Mouse (Mus musculus): ENCODE data around the gene Tmem72. TPM values are rescaled to one million over a fixed set of nuclear protein-coding genes. Genes with fewer than 3 reads are reported as not detected.
A peak's percentile ranks its signal among the peaks of the same experiment; 100 is the strongest.

Tmem72 gene
- polyA plus RNA-seq, 1 experiment from 2014 or later: under 0.01 TPM

DNA sequence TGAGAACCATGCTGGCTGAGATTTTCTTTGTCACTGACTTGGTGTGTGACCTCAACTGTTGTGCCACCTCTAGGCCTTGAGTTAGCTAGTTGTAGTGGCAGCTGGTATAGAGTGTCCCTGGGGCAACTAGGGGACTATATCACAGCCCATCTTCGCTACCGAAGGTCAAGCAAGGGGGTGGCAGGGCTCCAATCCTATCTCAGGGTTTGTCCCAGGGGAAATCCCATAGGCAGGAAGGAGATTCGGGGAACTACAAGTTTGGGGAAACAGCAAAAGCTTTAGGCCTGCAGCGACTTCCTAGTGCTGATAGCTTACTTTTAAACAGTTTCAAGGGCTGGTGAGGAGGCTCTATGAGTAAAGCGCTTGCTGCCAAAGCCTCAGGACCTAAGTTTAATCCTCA lies 44.4 kb downstream of the Tmem72 start:
- no peaks in the 10 kb centered on the region for H3K36me3 ChIP-seq (ENCODE audit: inconsistent target)
- H3K27ac ChIP-seq: peak overlapping the region; percentile 90
- H3K79me2 ChIP-seq (ENCODE audit: inconsistent target): peaks cover 63% of the 10 kb centered on the region
- WGBS (ENCODE audit: missing documents): 38% methylated on average over 5 of the region's 5 CpGs
- peak overlapping the region; percentile 74 for H3K4me3 ChIP-seq (ENCODE audit: inconsistent target)

DNA sequence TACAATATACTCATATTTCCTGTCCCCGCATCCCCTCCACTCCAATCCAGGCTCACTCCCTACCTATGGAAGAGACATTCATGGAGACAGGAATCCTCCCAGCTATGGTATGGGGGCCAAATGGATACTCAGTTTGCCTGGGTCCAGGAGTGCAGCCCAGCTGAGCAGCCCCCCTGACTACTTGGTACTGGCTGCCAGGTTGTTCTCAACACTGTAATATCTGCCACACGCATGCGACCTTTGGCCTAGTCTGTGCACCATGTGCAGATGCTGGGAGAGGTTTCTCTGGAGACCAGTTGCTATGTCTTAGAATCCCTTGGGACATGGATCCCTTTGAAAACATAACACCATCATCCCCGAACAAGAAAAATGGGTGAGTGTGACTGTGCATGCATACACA lies 44.9 kb downstream of the Tmem72 start:
- Histone ChIP-seq H3K4me3 (ENCODE audit: inconsistent target) (peak overlapping the region; percentile 74), H3K27ac (peak overlapping the region; percentile 90), H3K79me2 (ENCODE audit: inconsistent target) (peaks cover 69% of the 10 kb centered on the region), H3K36me3 (ENCODE audit: inconsistent target) (no peaks in the 10 kb centered on the region)
- 94% methylated on average over 3 of the region's 4 CpGs for WGBS (ENCODE audit: missing documents)

DNA sequence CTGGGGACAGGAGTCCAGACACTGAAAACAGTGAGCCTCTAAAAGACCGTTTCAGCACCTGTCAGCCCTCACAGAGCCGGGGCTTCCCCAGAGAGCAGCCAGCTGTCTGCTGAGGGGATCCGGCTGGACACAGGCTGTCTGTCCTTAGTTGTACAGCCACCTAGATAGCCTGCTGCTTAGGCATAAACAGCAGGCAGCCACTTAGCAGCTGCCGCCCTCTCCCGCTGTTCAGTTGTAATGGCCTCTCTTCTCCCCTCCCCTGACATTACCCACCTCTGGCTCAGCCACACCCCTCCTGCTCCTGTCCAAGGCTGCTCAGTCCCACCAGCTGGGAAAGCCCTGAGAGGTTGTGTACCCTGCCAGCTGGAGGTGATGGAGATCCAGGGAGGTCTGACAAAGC lies 45.7 kb downstream of the Tmem72 start:
- H3K4me3 ChIP-seq (ENCODE audit: inconsistent target): peak overlapping the region; percentile 74

DNA sequence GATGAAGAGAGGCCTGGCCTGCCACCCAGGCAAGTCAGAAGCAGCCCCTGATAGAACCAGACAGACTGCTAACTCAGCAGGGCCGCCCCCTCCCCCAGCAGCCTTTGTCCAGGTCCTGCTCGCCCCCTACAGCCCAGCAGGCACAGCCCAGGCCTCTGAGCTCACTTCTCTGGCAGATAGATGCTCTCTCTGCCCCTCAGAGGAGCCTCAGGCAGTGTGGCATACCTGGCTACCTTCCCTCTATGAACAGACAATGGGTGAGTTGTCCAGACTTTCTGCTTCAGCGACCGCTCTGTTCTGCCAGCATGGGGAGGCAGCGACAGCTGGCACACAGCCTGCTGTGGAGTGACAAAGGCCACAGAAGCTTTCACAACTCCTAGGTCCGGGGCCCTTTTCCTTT lies 46.6 kb downstream of the Tmem72 start:
- Histone ChIP-seq H3K36me3 (ENCODE audit: inconsistent target) (no peaks in the 10 kb centered on the region), H3K27ac (peak overlapping the region; percentile 90), H3K4me3 (ENCODE audit: inconsistent target) (peak overlapping the region; percentile 74; the same call in 1 of the 2 replicates), H3K79me2 (ENCODE audit: inconsistent target) (peaks cover 85% of the 10 kb centered on the region)
- 32% methylated on average over 6 of the region's 6 CpGs for WGBS (ENCODE audit: missing documents)

More for the DNA sequence above, 45.7 kb downstream of the Tmem72 start:
- Histone ChIP-seq H3K27ac (peak overlapping the region; percentile 90), H3K36me3 (ENCODE audit: inconsistent target) (no peaks in the 10 kb centered on the region), H3K79me2 (ENCODE audit: inconsistent target) (peaks cover 76% of the 10 kb centered on the region)
- 75% methylated on average over 5 of the region's 5 CpGs for WGBS (ENCODE audit: missing documents)

DNA sequence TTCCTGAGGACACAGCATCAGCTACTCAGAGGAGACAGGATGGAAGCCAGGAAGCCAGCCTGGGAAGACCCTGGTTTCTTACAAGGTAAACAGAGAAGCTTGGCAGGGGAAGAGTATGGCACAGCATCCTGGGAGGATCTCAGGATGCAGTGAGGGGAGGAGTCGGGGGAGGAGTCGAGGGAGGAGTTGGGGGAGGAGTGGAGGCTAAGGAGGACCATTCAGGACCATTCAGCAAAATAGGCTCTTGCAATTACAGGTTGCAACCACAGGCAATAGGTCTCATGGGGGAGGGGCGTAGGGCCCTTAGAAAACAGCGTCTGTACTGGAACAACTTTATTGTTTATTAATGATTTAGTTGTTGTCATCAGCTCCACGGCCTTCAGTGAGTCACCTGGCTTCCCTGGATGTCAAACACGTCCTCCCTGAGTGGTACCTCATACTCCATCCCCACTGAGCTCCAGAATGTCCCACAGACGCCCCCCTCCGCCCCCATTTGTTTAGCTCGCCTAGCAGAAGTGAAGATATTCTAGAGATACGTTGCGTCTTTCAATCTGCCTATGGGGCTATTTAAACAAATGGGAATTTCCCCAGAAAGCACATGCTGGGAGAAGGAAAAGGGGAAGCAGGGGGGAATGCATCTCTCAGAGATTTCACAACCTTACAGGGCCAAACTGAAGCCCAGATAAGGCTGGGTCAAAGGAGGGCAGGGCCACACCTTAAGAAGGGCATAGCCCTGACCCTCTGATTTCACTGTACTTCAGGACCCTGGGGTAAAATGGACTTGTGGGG lies 47.8 kb downstream of the Tmem72 start:
- Histone ChIP-seq H3K4me3 (ENCODE audit: inconsistent target) (no peak overlapping the region), H3K36me3 (ENCODE audit: inconsistent target) (no peaks in the 10 kb centered on the region), H3K27ac (peak overlapping the region; percentile 90), H3K79me2 (ENCODE audit: inconsistent target) (peaks cover 97% of the 10 kb centered on the region)
- WGBS (ENCODE audit: missing documents): 19% methylated on average over 11 of the region's 11 CpGs

DNA sequence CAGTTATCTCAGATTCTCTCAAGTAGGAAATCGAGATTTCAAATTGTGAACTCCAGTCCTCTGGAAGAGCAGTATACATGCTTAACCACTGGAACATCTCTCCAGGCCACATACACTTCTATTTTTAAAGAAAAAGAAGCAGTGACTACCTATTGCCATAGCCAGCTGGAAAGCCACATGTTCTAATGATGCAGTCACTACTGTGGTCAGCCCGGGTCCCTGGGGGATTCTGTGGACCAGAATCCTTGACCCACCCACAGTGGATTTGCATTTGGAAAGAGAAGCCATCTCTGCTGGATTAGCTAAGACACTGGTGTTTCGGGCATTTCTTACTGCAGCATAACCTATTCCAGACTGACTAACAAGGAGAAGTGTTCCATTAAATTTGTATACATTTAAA lies 49.3 kb downstream of the Tmem72 start:
- WGBS (ENCODE audit: missing documents): 73% methylated on average over 3 of the region's 3 CpGs

DNA sequence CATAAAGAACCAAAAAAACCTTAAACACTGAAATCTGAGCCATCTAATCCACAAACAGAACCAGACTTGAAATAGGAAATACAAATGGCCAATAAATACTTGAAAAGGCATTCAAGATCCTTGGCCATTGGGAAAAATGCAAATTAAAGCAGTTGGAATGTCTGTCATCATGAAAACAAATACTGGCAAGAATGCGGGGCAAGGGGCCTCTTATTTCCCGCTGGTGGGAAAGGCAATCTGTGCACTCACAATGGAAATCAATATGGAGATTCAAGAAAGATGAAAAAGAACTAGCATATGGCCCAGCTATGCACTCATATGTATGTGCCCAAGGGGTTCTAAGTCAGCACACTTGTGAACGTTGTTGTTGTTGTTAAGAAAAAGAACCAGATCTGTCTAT lies 49.8 kb downstream of the Tmem72 start:
- Histone ChIP-seq H3K79me2 (ENCODE audit: inconsistent target) (peaks cover 100% of the 10 kb centered on the region), H3K36me3 (ENCODE audit: inconsistent target) (peaks cover 7% of the 10 kb centered on the region; the same call in 1 of the 2 replicates), H3K4me3 (ENCODE audit: inconsistent target) (no peak overlapping the region), H3K27ac (peak overlapping the region; percentile 83)
- 92% methylated on average over 3 of the region's 3 CpGs for WGBS (ENCODE audit: missing documents)

More for the DNA sequence above, 49.3 kb downstream of the Tmem72 start:
- Histone ChIP-seq H3K4me3 (ENCODE audit: inconsistent target) (no peak overlapping the region), H3K79me2 (ENCODE audit: inconsistent target) (peaks cover 100% of the 10 kb centered on the region), H3K36me3 (ENCODE audit: inconsistent target) (peaks cover 2% of the 10 kb centered on the region; the same call in 1 of the 2 replicates), H3K27ac (peak overlapping the region; percentile 83; the same call in 1 of the 2 replicates)

DNA sequence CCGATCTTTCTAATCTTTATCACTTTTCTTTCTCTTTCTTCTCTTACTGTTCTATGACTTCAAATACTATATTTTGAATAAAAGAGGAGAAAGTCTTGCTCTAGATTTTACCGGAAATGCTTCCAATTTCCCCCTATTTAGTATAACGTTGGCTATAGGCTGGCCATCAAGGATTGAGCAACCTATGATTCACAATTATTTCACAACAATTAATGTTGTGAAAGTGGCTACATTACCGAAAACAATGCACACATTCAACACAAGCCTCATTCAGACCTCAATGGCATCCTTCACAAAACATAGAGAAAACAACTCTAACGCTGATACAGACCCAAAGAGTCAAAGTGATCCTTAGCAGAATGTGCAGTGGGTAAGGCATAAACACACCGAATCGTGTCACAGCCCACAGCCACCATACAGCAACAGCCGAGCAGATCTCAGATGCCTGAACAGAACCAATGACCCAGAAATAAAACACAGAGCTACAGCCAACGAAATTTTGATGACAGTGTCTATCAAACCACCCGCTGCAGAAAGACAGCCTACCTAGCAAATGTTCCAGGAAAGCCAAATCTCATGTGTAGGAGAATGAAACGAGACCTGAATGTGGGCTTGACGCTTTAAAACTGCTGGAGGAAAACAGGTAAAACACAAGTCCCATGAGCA lies 50.5 kb downstream of the Tmem72 start:
- 44% methylated on average over 12 of the region's 12 CpGs for WGBS (ENCODE audit: missing documents)
- Histone ChIP-seq H3K4me3 (ENCODE audit: inconsistent target) (no peak overlapping the region), H3K79me2 (ENCODE audit: inconsistent target) (peaks cover 100% of the 10 kb centered on the region), H3K27ac (peak overlapping the region; percentile 83), H3K36me3 (ENCODE audit: inconsistent target) (peaks cover 14% of the 10 kb centered on the region; the same call in 1 of the 2 replicates)

DNA sequence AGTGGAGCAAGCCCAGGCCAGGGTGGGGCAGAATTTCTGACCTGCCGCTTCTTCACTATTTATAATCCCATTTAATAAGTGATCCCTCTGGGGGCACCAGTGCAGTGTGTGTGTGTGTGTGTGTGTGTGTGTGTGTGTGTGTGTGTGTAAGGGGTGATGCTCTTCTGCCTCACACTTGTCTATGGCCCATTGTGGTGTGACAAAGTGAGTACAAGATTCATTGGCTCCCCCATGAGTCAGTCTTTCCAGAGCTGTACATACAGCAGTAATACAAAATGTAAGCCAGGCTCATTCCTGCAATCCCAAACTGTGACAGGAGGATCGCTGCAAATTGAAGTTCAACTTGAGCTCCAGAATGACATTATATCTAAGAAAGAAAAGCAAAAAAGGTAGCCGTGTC lies 51.9 kb downstream of the Tmem72 start:
- no peak overlapping the region for H3K4me3 ChIP-seq (ENCODE audit: inconsistent target)
- WGBS (ENCODE audit: missing documents): 91% methylated on average over 3 of the region's 3 CpGs
- H3K79me2 ChIP-seq (ENCODE audit: inconsistent target): peaks cover 100% of the 10 kb centered on the region
- H3K36me3 ChIP-seq (ENCODE audit: inconsistent target): peaks cover 26% of the 10 kb centered on the region
- H3K27ac ChIP-seq: peak overlapping the region; percentile 83

DNA sequence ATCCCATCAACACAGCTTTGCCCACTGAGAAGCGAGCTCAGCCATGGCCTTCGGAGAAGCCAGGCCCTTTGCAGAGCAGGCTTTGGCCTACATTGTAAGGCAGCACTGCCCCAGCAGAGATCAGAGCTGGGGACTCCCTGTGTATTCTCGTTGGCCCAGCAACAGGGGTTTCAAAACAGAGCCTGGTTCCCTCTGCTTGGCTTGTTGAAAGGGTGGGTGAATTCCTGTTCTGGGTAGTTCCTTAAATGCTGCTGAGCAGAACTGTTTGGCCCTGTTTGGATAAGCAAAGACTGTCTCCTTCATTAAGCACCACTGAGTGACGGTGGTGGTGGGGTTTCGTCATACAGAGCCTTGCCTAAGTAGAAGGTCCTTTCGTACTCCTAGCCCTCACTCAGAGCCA lies 52.7 kb downstream of the Tmem72 start:
- WGBS (ENCODE audit: missing documents): 21% methylated on average over 6 of the region's 6 CpGs

DNA sequence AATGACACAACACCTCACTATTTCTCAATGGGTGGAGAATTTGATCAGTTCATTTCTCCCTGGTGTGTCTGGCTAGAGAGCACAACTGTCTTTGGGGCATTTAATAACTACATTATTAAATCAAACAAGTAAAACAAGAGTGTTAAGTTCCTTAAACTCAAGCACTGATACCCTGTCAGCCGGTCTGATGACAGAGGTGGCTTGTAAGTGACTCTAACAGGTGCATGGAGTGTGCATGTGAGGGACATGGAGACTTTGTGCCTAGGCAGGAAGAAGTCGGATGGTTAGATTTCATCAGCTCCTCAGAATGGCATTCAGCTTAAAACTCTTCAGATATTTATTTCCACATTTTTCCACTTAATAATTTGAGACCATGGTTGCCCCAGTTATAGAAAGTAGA lies 53.3 kb downstream of the Tmem72 start:
- H3K27ac ChIP-seq: peak overlapping the region; percentile 83

More for the DNA sequence above, 52.7 kb downstream of the Tmem72 start:
- Histone ChIP-seq H3K27ac (peak overlapping the region; percentile 83), H3K79me2 (ENCODE audit: inconsistent target) (peaks cover 100% of the 10 kb centered on the region), H3K36me3 (ENCODE audit: inconsistent target) (peaks cover 34% of the 10 kb centered on the region), H3K4me3 (ENCODE audit: inconsistent target) (no peak overlapping the region)

DNA sequence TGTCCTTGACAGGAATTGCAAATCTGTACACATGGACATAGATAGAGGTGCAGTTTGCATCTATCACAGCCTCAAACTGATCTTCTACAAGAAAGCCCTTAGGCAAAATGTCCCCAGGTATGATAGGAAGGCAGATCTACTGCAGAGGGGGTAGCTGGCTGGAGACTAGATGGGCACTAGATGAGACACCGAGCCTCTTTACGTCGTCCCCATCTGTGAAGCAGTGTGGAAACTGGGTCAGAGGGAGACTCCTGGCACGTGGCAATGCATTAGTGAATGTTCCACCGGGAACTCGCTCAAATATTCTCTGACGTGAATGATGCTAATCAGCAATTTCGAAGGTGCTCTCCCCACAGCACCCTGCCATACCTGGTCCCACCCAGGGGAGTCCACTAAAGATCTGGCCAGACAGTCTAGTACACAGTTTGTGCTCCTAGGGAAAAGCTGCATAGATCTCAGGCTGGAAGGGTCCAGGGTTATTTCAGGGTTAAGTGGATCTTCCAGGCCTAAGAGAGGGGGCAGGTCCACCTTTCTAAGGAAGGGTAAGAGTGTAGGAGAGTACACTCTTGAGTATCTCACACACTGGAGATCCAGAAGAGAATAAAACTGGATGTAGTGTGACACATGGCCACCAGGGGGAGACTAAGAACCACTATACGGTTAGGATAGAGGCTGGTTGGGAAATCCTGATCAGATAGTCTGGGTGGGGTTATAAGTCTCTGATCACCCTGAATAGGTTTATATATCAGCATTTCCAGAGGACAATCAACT lies 62.8 kb downstream of the Tmem72 start:
- 70% methylated on average over 9 of the region's 9 CpGs for WGBS (ENCODE audit: missing documents)
- Histone ChIP-seq H3K36me3 (ENCODE audit: inconsistent target) (peaks cover 77% of the 10 kb centered on the region), H3K27ac (no peak overlapping the region), H3K4me3 (ENCODE audit: inconsistent target) (no peak overlapping the region), H3K79me2 (ENCODE audit: inconsistent target) (peaks cover 46% of the 10 kb centered on the region; the same call in 1 of the 2 replicates)

More for the DNA sequence above, 53.3 kb downstream of the Tmem72 start:
- WGBS (ENCODE audit: missing documents): 71% methylated on average over 2 of the region's 2 CpGs
- H3K36me3 ChIP-seq (ENCODE audit: inconsistent target): peaks cover 40% of the 10 kb centered on the region
- no peak overlapping the region for H3K4me3 ChIP-seq (ENCODE audit: inconsistent target)
- peaks cover 93% of the 10 kb centered on the region for H3K79me2 ChIP-seq (ENCODE audit: inconsistent target)

DNA sequence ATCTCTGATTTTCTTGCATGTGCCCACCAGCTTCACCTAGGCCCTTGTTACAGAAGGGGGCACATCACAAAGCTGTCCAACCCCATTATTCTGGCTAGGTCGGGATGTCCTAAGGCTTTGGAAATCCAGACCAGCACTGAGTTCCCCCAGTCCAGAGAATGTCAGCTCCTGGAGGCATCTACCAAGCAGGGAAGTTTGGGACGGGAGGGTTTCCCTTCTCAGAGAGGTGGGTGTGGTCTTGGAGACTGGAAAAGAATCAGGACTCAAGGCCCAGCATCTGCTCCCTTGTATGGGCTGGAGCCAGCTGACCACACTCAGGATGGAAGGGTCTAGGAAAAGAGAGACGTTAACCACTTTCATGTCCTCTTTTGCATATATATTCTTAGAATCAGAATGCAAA lies 63.5 kb downstream of the Tmem72 start:
- Histone ChIP-seq H3K27ac (no peak overlapping the region), H3K4me3 (ENCODE audit: inconsistent target) (no peak overlapping the region), H3K36me3 (ENCODE audit: inconsistent target) (peaks cover 76% of the 10 kb centered on the region), H3K79me2 (ENCODE audit: inconsistent target) (peaks cover 46% of the 10 kb centered on the region; the same call in 1 of the 2 replicates)
- 66% methylated on average over 3 of the region's 3 CpGs for WGBS (ENCODE audit: missing documents)

DNA sequence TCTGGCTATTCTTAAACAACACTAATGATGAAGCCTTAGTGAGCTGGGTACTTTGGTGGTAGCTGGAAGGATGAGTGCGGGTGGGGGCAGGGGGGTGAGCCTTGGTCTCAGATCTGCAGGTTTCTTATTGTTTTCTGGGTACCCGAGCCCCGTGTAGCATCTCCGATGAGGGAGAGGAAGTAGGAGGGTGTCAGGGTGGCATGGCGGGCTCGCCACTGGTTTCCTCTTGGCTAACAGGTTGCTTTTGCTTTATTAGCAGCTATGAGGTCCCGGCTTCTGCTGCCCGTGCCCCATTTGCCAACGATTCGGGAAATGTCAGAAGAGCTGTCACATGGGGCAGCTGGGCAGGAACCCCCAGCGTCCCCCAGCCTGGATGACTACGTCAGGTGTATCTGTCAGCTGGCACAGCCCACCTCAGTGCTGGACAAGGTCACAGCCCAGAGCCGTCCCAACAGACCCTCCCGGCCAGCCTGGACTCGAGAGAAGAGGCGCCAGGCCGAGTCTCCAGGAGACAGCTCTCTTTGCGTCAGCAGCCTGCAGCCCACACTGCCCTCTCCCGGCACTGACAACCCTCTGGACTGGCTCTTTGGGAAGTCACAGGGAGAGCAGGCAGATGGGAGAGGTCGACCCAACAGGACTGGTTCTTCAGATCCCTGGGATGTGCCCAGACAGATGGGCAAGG lies 65.1 kb downstream of the Tmem72 start:
- Histone ChIP-seq H3K36me3 (ENCODE audit: inconsistent target) (peaks cover 77% of the 10 kb centered on the region), H3K27ac (no peak overlapping the region), H3K4me3 (ENCODE audit: inconsistent target) (no peak overlapping the region)

More for the DNA sequence above, 65.1 kb downstream of the Tmem72 start:
- H3K79me2 ChIP-seq (ENCODE audit: inconsistent target): peaks cover 46% of the 10 kb centered on the region; the same call in 1 of the 2 replicates
- WGBS (ENCODE audit: missing documents): 31% methylated on average over 20 of the region's 20 CpGs

All from macrophage (primary cell).